Mouse (Mus musculus) ovary, postnatal 10 days (tissue): Measurements from ENCODE around the gene Ttll8.

Source experiments
- DNase-seq: peaks from one replicate; pipeline ENCODE4 v3.0.0; 2022; ENCODE audit warnings: low spot score

Gene Ttll8

GRCm38 (mm10) chr15:88882851-88883250 is 71.4 kb downstream of the Ttll8 start:
- no peak for DNase-seq

- DNase-seq = no peak
Measured at GRCm38 (mm10) chr15:88881253-88882044, 72.8 kb downstream of the Ttll8 start.

- DNase-seq = no peak
Measured at GRCm38 (mm10) chr15:88877021-88877400, 77.2 kb downstream of the Ttll8 start.

- peak; percentile 75 for DNase-seq
Measured at GRCm38 (mm10) chr15:88876155-88877020, 77.8 kb downstream of the Ttll8 start.

GRCm38 (mm10) chr15:88875625-88876081 is 78.6 kb downstream of the Ttll8 start:
- no peak for DNase-seq

- no peak for DNase-seq
Measured at GRCm38 (mm10) chr15:88874477-88874876, 79.7 kb downstream of the Ttll8 start.

- DNase-seq = no peak
Measured at GRCm38 (mm10) chr15:88874061-88874460, 80.2 kb downstream of the Ttll8 start.

GRCm38 (mm10) chr15:88870418-88871185 is 83.6 kb downstream of the Ttll8 start:
- no peak for DNase-seq

GRCm38 (mm10) chr15:88868024-88868742 is 86.0 kb downstream of the Ttll8 start:
- no peak for DNase-seq

GRCm38 (mm10) chr15:88867368-88868023 is 86.7 kb downstream of the Ttll8 start:
- no peak for DNase-seq

- DNase-seq = no peak
Measured at GRCm38 (mm10) chr15:88866934-88867356, 87.3 kb downstream of the Ttll8 start.

GRCm38 (mm10) chr15:88865888-88866695 is 88.1 kb downstream of the Ttll8 start:
- no peak for DNase-seq

GRCm38 (mm10) chr15:88865061-88865460 is 89.2 kb downstream of the Ttll8 start:
- DNase-seq = no peak

- DNase-seq = no peak
Measured at GRCm38 (mm10) chr15:88864270-88865030, 89.8 kb downstream of the Ttll8 start.

GRCm38 (mm10) chr15:88863695-88864231 is 90.5 kb downstream of the Ttll8 start:
- DNase-seq = peak; percentile 60

GRCm38 (mm10) chr15:88862881-88863694 is 91.1 kb downstream of the Ttll8 start:
- no peak for DNase-seq

- DNase-seq = peak; percentile 96
Measured at GRCm38 (mm10) chr15:88861772-88862622, 92.2 kb downstream of the Ttll8 start, which contains the start of gene Pim3. Gene Pim3 (plus strand): TSS chr15:88862186.
